Mouse (Mus musculus): ENCODE measurements around the gene 1600014C10Rik. TPM values are rescaled to one million over a fixed set of nuclear protein-coding genes. Genes with fewer than 3 reads are reported as not detected.

The 1600014C10Rik gene
- polyA plus RNA-seq, 1 experiment from 2014 or later = 9.0 TPM

- no peak for ATAC-seq (ENCODE audit: low read depth)
- H3K36me3 ChIP-seq = no peaks in the 10 kb centered on the region
- DNase-seq = no peak
- WGBS (ENCODE audit: insufficient replicate concordance) = 57% methylated on average over 8 of the region's 8 CpGs
- H3K4me1 ChIP-seq (replicated peaks) = 0 out of 2 replicates have a peak, but pooled peaks cover 5% of the 10 kb centered on the region
- H3K4me2 ChIP-seq = no peak overlapping the region
- H3K9me3 ChIP-seq (replicated peaks) = no peaks in the 10 kb centered on the region
- no peak overlapping the region for H3K27ac ChIP-seq
- H3K4me3 ChIP-seq (replicated peaks) = no peak overlapping the region
- H3K9ac ChIP-seq = no peak overlapping the region
- H3K27me3 ChIP-seq = no peaks in the 10 kb centered on the region
Observed at GRCm38 (mm10) chr7:38218631-38219367, 35.8 kb downstream of the 1600014C10Rik start.

- no peak for ATAC-seq (ENCODE audit: low read depth)
- H3K4me1 ChIP-seq (replicated peaks) = no peaks in the 10 kb centered on the region
Observed at GRCm38 (mm10) chr7:38219526-38219925, 36.5 kb downstream of the 1600014C10Rik start.

GRCm38 (mm10) chr7:38220866-38221265 lies 37.8 kb downstream of the 1600014C10Rik start:
- no peaks in the 10 kb centered on the region for H3K27me3 ChIP-seq
- H3K4me1 ChIP-seq (replicated peaks) = no peaks in the 10 kb centered on the region; the same call in 1 of the 2 replicates
- H3K27ac ChIP-seq = no peak overlapping the region
- no peak overlapping the region for H3K4me2 ChIP-seq
- no peaks in the 10 kb centered on the region for H3K9me3 ChIP-seq (replicated peaks)
- whole genome bisulfite sequencing (ENCODE audit: insufficient replicate concordance) = 84% methylated on average over 7 of the region's 7 CpGs
- DNase-seq (no peak), ATAC-seq (ENCODE audit: low read depth) (no peak)
- no peak overlapping the region for H3K4me3 ChIP-seq (replicated peaks)
- no peaks in the 10 kb centered on the region for H3K36me3 ChIP-seq
- H3K9ac ChIP-seq = no peak overlapping the region

More at GRCm38 (mm10) chr7:38219526-38219925, 36.5 kb downstream of the 1600014C10Rik start:
- Histone ChIP-seq H3K27me3 (no peaks in the 10 kb centered on the region), H3K27ac (no peak overlapping the region), H3K4me2 (no peak overlapping the region), H3K36me3 (no peaks in the 10 kb centered on the region), H3K9me3 (replicated peaks) (no peaks in the 10 kb centered on the region), H3K4me3 (replicated peaks) (no peak overlapping the region), H3K9ac (no peak overlapping the region)
- no peak for DNase-seq
- WGBS (ENCODE audit: insufficient replicate concordance) = 72% methylated on average over 4 of the region's 4 CpGs

GRCm38 (mm10) chr7:38224577-38225369 lies 41.8 kb downstream of the 1600014C10Rik start:
- H3K9me3 ChIP-seq (replicated peaks) = no peaks in the 10 kb centered on the region
- no peak overlapping the region for H3K4me2 ChIP-seq
- H3K27me3 ChIP-seq = peaks cover 6% of the 10 kb centered on the region
- peaks cover 16% of the 10 kb centered on the region for H3K4me1 ChIP-seq (replicated peaks)
- H3K9ac ChIP-seq = no peak overlapping the region
- no peaks in the 10 kb centered on the region for H3K36me3 ChIP-seq
- DNase-seq = no peak
- ATAC-seq (ENCODE audit: low read depth) = no peak
- 70% methylated on average over 13 of the region's 13 CpGs for WGBS (ENCODE audit: insufficient replicate concordance)
- no peak overlapping the region for H3K4me3 ChIP-seq (replicated peaks)
- H3K27ac ChIP-seq = no peak overlapping the region

GRCm38 (mm10) chr7:38226226-38226625 lies 43.2 kb downstream of the 1600014C10Rik start:
- Histone ChIP-seq H3K4me2 (no peak overlapping the region), H3K36me3 (no peaks in the 10 kb centered on the region), H3K27me3 (peaks cover 15% of the 10 kb centered on the region), H3K9ac (no peak overlapping the region), H3K27ac (no peak overlapping the region), H3K9me3 (replicated peaks) (no peaks in the 10 kb centered on the region), H3K4me1 (replicated peaks) (peaks cover 16% of the 10 kb centered on the region), H3K4me3 (replicated peaks) (no peak overlapping the region)
- WGBS (ENCODE audit: insufficient replicate concordance) = 69% methylated on average over 2 of the region's 2 CpGs
- ATAC-seq (ENCODE audit: low read depth) (no peak), DNase-seq (no peak)

GRCm38 (mm10) chr7:38227181-38227899 lies 44.3 kb downstream of the 1600014C10Rik start:
- Histone ChIP-seq H3K36me3 (no peaks in the 10 kb centered on the region), H3K4me2 (peak overlapping the region; percentile 90), H3K27me3 (peaks cover 15% of the 10 kb centered on the region), H3K9ac (peak overlapping the region; percentile 70), H3K27ac (no peak overlapping the region), H3K4me1 (replicated peaks) (peaks cover 16% of the 10 kb centered on the region), H3K9me3 (replicated peaks) (no peaks in the 10 kb centered on the region), H3K4me3 (replicated peaks) (peak overlapping the region; percentile 67)
- DNase-seq (no peak), ATAC-seq (ENCODE audit: low read depth) (peak; percentile 19)
- 2% methylated on average over 25 of the region's 25 CpGs for WGBS (ENCODE audit: insufficient replicate concordance)

- no peak within 1 kb of the TSS for H3K27ac ChIP-seq
- DNase-seq (peak; percentile 83), ATAC-seq (ENCODE audit: low read depth) (peak; percentile 93)
Observed at GRCm38 (mm10) chr7:38227900-38228298, 44.9 kb downstream of the 1600014C10Rik start, which contains the start of gene Plekhf1. Plekhf1 (minus strand) TSS chr7:38228016.

GRCm38 (mm10) chr7:38228329-38228728 lies 45.3 kb downstream of the 1600014C10Rik start:
- Histone ChIP-seq H3K9ac (peak overlapping the region; percentile 70), H3K4me2 (peak overlapping the region; percentile 90), H3K27ac (no peak overlapping the region), H3K9me3 (replicated peaks) (no peaks in the 10 kb centered on the region), H3K27me3 (peaks cover 15% of the 10 kb centered on the region), H3K4me1 (replicated peaks) (peaks cover 16% of the 10 kb centered on the region), H3K4me3 (replicated peaks) (peak overlapping the region; percentile 67), H3K36me3 (no peaks in the 10 kb centered on the region)
- ATAC-seq (ENCODE audit: low read depth) (no peak), DNase-seq (no peak)
- 27% methylated on average over 8 of the region's 8 CpGs for WGBS (ENCODE audit: insufficient replicate concordance)

More at GRCm38 (mm10) chr7:38227900-38228298, 44.9 kb downstream of the 1600014C10Rik start, which contains the start of gene Plekhf1:
- Histone ChIP-seq H3K9ac (peak within 1 kb of the TSS; percentile 70), H3K27me3 (peaks cover 15% of the 10 kb centered on the region), H3K9me3 (replicated peaks) (no peaks in the 10 kb centered on the region), H3K36me3 (no peaks in the 10 kb centered on the region), H3K4me1 (replicated peaks) (peaks cover 16% of the 10 kb centered on the region), H3K4me3 (replicated peaks) (peak within 1 kb of the TSS; percentile 67), H3K4me2 (peak within 1 kb of the TSS; percentile 90)
- WGBS (ENCODE audit: insufficient replicate concordance) = under 1% methylated on average over 36 of the region's 36 CpGs

GRCm38 (mm10) chr7:38230285-38230684 lies 47.3 kb downstream of the 1600014C10Rik start:
- Histone ChIP-seq H3K9ac (no peak overlapping the region), H3K4me2 (no peak overlapping the region), H3K9me3 (replicated peaks) (no peaks in the 10 kb centered on the region), H3K27ac (no peak overlapping the region), H3K4me1 (replicated peaks) (peaks cover 16% of the 10 kb centered on the region), H3K27me3 (peaks cover 15% of the 10 kb centered on the region), H3K36me3 (no peaks in the 10 kb centered on the region), H3K4me3 (replicated peaks) (no peak overlapping the region)
- DNase-seq = no peak
- WGBS (ENCODE audit: insufficient replicate concordance) = 26% methylated on average over 8 of the region's 8 CpGs
- no peak for ATAC-seq (ENCODE audit: low read depth)

- DNase-seq = no peak
- no peak for ATAC-seq (ENCODE audit: low read depth)
- Histone ChIP-seq H3K9me3 (replicated peaks) (no peaks in the 10 kb centered on the region), H3K4me3 (replicated peaks) (no peak overlapping the region), H3K4me2 (no peak overlapping the region), H3K4me1 (replicated peaks) (no peaks in the 10 kb centered on the region), H3K27ac (no peak overlapping the region), H3K27me3 (no peaks in the 10 kb centered on the region), H3K36me3 (no peaks in the 10 kb centered on the region), H3K9ac (no peak overlapping the region)
- 34% methylated on average over 11 of the region's 11 CpGs for WGBS (ENCODE audit: insufficient replicate concordance)
Observed at GRCm38 (mm10) chr7:38236400-38237105, 53.5 kb downstream of the 1600014C10Rik start.

Measured in liver, embryonic 13.5 days (tissue).